Mouse (Mus musculus): ENCODE results near the gene Rubcn.
A peak's percentile ranks its signal among the peaks of the same experiment; 100 is the strongest.

The Rubcn gene

DNA sequence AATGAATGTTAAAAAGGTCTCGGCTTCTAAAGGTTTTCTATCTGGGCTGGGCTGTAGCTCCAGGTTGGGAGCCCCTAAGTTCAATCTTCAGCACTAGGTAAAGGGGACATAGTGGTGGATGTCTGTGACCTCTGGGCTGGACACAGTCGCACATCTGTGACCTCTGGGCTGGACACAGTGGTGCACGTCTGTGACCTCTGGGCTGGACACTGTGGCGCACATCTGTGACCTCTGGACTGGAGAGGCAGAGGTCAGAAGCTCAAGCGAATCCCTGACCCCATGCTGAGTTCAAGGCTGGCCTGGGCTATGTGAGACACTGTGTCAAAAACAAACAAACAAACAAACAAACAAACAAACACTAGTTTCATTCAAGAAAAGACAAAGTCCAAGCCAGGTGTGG, 7.3 kb downstream of the Rubcn start:
- no peak for DNase-seq (ENCODE audit: low spot score)

DNA sequence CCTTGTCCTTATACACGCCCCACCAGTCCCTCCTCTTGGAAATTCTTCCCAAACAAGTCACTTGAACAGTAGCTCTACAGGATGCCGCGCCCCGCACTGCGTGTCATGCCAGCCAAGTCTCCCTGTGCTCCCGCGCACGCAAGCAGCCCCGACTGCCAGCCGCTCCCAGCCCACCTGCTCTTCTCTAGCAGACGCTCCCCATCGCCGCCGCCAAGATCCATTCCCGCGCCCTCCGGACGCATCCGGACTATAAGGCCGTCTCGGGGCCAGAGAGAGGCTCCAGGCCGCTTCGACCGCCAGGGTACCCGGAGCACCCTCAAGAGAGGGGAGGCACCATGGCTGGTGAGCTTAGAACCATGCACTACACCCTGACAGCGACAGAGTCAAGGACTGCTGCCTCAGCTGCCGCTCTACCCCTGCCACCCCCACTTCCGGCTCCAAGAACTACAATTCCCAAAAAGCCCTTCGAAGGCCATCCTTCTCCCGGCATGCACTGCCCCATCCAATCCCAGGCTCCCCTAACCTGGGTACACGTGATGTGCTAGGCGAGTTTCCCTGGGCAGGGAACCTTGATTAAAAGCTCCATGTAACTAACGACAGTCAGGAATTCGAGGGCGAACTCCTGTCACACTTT, 9.5 kb downstream of the Rubcn start:
- peak; percentile 82 for DNase-seq (ENCODE audit: low spot score)

GRCm38 (mm10) chr16:32866713-32867112, 10.9 kb downstream of the Rubcn start:
- no peak for DNase-seq (ENCODE audit: low spot score)

DNA sequence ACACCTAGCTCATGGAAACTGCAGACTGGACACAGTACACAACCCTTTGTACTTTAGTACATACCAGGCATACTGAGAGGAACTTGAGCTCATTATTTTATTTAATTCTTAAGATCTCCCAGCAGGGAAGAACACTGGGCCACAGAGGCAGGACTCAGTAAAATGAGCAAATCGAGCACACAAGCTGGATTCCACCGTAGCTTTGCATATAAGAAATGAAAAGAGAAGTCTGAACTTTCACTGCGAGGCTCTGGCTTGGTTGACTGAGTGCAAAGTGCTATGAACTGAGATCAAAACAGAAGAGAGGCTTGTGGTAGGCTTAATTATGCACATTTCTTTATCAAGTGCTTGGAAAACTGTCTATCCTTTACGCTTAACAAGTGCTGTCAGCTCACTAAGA, 12.2 kb downstream of the Rubcn start:
- DNase-seq (ENCODE audit: low spot score), result no peak

DNA sequence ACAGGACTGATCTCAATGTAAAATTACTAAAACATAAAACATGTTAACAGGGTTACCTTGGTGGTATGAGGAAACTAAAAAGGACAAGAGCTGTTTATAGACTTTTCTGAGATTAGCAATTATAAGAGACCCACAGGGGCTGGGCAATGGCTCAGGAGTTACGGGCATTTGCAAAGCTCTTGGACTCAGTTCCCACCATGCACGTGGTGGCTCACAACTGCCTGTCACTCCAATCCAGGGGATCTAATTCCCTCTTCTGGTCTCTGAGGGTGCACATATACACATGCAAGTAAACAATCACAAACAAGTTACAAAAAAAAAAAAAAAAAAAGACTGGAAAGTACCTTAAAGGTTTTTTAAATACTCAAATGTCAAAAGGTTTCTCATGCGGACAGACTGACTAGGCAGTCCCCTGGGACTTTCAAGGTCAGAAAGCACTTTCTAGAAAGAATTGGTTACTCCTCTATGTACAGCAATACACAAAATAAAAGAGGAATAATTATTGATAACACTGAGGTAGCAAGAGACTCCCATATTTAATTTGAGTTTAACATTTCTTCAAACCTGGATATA, 15.7 kb downstream of the Rubcn start:
- no peak for DNase-seq (ENCODE audit: low spot score)

DNA sequence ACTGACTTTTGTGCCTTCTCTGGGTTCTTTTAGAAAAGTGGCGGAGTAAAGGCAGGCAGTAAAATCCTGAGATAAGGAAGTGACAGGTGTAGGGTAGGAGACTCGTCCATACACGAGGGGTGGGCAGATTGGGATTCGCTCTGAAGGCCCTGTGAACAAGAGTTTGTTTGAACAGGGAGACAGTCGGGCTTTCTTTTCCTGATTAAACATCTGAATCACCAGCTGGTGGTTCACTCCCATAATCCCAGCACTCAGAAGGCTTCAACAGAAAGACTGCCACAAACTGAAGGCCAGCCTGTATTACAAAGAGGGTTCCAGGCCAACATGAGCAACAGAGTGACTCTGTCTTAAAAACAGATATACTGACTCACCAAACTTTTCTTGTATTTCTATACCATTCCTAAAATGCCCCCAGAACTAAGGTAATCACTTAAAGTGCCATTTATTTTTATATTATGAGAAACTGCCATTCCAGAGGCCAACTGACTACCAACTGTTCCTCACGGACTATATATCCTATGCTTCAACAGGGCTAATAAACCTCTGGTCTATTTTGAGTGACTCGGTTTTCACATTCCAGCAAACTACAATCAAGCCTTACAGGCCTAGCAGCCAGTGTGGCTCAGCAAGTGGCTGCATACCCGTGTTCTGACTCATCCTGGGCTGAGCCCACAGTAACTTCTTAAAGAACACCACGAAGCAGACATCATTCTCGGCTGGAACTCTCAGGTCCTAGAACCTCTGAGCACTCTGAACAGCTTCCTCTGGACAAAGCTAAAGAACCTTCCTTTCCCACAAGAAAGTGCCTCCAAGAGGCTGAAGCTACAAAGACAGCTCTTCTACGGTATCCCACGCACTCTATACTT, 18.6 kb downstream of the Rubcn start:
- DNase-seq (ENCODE audit: low spot score), result peak; percentile 36

DNA sequence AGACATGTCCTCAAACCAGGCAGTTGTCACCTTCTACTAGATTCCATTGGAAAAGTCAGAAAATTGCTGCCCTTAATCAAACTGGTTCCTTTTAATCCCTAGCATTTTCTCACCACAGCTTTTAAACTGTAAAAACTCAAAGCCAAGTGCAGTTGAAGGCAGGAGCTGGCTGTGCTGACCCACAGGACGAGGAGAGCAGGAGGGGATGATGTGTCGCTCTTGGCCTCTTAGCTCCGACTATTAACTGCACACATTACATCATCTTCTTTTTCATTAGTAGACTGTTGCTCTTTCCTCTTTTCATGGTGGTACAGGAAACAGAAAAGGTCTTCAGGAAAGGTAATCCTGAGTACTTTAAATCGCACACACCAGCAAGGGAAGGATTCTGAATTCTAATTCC, 19.2 kb downstream of the Rubcn start:
- DNase-seq (ENCODE audit: low spot score), result no peak

DNA sequence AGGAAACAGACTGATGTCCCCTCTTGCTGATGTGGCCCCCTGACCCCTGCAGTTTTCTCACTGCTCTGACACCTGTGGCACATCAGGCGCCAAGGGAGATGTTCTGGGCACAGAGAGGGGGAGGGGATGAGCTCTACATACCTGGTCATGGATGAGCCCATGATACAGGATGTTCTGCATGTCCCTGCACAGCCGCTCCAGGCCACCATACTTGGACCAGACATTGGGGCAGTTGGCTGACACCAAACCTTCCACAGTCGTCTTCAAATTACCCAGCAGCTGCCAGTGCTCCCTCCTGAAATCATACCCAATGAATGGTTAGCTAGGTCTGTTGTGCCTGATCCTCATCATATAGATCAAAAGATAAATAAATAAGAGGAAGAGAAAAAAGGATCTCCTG, 20.8 kb downstream of the Rubcn start:
- DNase-seq (ENCODE audit: low spot score), result no peak

DNA sequence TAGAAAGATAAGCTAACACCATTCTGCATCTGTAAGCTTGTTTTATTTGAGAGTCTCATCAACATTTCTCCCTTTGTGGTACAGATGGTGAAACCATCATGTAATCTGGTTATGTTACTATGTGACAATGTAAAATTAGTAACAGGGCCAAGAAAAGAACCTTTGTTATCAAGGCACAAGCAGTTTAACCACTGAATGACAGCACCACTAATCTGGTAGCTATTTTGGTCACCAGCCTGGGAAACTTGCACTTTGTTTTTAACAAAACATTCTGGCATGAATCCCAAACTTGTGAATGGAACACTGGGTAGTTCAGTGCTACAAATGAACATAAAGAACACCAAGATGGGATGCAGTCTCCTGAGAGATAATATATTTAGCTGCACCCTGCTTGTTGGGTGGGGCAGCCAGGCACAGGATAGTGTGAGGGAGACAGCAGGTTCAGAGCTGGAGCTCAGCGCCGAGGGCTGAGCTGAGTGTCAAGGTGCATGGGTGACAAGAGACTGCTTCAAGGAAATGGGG, 23.5 kb downstream of the Rubcn start:
- DNase-seq (ENCODE audit: low spot score), result peak; percentile 42

- no peak for DNase-seq (ENCODE audit: low spot score)
Observed at GRCm38 (mm10) chr16:32853492-32854049, 24.0 kb downstream of the Rubcn start.

DNA sequence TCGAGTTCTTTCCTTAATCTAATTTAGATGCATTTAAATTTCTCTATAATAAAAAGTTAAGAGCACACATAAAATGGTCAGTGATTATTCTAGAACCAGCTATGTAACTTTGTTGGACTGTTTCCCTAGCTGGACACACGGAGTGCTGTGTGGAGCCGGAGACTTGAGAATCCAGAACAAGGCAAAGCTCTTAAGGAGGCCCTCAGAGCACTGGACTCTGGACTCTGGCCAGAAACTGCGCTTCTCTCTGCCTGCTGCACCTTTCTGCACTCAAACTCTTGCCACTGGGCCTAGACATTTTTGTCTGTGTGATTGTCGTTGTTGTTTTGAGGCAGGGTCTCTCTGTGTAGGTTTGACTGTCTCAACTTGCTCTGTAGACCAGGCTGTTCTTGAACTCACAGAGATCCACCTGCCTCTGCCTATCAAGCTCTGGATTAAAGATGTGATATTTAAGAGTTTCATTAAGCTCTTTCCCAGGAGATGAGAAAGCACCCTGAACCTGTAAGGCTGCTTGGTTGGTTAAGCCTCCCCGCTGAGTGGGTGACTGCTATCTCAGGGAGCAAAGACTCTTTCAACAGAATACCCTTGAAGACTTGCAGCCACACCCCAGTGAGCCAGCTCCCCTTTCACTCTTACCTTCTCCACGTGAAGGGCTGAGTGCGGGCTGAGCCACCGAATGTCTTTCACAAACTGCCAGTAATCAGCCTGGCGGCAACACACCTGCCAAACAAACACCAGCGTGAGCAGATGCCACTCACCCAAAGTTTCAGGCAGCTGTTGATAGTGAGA, 28.3 kb downstream of the Rubcn start:
- DNase-seq (ENCODE audit: low spot score), result no peak

DNA sequence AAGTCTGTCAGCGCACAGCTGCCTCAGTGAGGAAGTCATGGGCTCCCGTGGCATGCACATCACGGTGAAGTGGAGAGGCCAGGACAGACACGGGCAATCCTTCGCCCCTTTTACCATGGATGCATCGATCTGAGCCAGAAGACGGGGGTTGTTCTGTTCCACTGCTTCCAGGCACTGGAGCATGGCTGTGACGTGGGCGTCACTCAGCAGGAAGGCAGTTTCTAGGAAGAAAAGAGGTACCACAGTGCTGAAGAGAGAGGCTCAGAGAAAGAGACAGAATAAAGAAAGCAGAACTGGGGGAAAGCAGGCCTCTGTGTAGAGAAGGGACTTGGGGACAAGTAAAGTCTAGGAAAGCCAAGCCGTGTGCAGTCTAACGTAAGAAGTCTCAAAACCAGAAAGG, 30.5 kb downstream of the Rubcn start:
- no peak for DNase-seq (ENCODE audit: low spot score)

DNA sequence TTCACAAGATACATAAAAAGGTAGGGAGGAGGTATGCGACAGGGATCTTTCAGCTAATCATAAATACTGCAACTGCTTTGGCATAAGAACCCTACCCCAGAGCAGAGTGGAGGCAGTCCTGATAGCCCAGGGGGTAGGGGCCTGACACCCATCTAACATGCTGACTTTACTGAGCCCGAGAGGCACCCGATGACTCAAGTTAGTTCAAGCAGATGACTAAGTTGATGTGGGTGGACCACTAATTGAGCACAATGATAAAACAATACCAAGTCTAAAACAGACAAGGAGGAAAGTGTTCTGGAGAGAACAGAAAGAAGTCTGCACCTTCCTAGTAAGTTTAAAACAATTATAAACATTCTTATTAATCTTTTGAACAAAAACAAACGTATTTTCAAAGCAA, 46.1 kb downstream of the Rubcn start:
- DNase-seq (ENCODE audit: low spot score), result no peak

DNA sequence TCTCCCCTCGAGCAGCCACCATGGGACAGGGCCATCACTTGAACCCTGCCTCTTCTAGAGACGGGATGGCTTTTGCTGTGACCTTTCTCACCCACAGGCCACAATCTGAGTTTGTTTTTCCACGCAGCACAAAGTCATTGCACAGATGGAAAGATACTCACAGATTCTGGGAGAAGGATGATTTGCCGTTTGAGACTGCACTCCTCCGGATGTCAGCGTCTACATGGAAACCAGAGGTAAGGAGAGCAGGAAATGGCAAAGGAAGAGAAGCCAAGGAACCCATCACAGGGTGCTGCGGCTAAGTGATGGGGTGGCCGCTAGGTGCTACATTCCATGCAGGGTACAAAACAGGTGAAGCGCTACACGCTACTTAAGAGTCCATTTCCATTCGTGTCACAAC, 48.5 kb downstream of the Rubcn start:
- no peak for DNase-seq (ENCODE audit: low spot score)

DNA sequence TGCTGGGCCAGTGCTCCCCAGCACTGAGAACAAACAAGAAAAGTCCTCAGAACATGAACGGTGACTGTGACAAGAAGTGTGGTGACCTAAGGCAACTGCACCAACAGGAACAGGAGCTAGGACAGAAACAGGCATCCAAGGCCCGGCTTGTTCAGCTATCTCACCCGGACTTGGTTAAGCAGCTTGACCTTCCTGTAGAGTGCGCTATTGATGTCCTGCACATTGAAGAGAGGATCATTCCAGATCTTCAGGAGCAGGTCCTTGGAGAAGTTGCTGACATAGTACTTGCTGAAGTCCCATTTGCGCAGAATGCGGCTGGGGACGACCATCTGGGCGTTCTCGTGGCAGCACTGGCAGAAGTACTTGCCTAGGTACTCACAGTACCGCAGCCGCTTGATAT, 51.0 kb downstream of the Rubcn start:
- no peak for DNase-seq (ENCODE audit: low spot score)

DNA sequence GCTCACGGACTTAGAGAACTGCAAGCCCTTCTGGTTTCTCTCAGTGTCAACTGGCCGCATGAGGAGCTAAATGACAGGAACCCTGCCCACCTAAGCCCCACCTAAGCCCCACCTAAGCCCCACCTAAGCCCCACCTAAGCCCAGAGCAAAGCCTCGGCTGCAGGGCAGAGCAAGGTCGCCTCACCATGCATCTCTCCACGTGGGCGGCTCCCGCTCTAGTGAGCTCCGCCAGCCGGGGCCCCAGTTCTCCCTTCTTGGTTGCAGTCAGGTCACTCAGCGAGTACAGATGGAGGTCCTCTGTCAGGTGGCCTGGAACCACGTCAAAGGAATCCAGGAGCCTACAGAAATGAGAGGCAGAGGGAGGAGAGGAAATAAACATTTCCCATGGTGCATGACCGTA, 52.2 kb downstream of the Rubcn start:
- no peak for DNase-seq (ENCODE audit: low spot score)

- no peak for DNase-seq (ENCODE audit: low spot score)
Observed at GRCm38 (mm10) chr16:32824061-32824460, 53.5 kb downstream of the Rubcn start.

DNA sequence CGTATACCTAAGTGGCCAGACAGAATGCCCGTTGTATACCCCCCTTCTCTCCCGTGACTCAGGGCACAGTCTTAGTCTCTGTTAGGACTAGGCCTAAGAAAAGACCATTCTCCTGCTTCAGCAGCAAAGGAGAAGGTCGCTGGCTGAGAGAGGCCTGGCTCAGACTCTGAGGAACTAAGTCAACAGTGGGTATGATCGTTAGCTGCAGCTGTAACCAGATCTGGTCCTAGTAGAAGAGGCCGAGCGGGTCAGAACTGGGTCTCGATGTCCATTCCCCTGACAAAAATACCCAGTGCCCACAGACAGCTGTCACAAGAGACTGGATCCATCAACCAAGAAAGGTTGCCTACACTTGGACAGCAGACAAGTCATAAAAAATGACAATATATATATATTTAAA, 54.1 kb downstream of the Rubcn start:
- DNase-seq (ENCODE audit: low spot score), result no peak

- no peak for DNase-seq (ENCODE audit: low spot score)
Observed at GRCm38 (mm10) chr16:32822881-32823280, 54.7 kb downstream of the Rubcn start.

- no peak for DNase-seq (ENCODE audit: low spot score)
Observed at GRCm38 (mm10) chr16:32822450-32822827, 55.1 kb downstream of the Rubcn start.

DNA sequence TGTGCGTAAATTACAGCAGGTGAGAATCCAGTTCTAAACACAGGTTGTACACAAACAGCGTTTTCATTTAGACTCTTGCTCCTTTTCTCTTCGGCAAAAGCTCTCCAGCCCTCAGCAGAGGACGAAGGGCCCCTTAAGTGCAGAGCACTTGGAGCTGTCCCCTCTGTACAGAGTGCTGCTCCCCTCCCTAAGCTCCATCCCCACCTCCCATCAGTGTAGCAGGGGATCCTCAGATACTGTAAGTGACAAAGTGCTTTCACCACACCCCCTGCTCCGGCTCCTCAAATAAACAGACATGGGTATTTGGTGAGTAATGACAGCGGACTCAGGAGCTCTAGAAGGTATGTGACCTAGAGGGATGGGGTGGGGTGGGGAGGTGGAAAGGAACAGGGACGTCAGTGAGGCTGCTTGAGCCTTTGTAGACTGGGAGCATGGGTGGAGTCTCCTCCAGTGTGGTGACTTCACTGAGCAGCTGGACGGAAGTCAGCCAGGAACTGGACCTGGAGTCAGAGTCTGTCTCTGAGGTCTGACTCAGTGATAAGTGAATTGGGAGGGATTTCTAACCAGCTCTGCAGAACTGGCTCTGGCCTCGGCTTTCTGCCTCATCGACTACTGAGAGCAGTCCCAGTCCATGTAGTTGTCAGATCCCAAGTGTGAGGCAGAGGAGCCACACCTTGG, 55.7 kb downstream of the Rubcn start:
- no peak for DNase-seq (ENCODE audit: low spot score)

DNA sequence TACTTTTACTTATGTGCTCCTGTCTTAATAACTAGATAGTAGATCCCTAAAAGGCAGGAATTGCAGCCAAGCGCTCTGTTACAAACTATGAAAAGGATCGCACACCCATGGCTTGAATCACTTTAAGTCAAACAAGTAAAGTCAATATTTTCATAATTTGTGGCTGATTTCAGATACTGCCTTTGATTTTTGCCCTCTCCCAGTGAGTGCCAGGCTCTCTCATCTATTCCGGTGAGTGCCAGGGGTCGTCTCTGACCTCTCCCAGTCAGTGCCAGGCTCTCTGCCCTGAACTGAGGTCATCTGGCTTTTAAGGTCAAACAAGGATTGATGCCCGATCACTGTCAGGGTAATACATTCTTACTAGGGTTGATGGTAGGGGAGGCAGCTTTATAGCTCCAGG, 59.1 kb downstream of the Rubcn start:
- DNase-seq (ENCODE audit: low spot score), result no peak

Data from layer of hippocampus, adult 9-10 months (tissue).